Mouse (Mus musculus): Measurements from ENCODE around the gene Zcchc4. TPM values are rescaled to one million over a fixed set of nuclear protein-coding genes. Genes with fewer than 3 reads are reported as not detected.

The Zcchc4 gene
- polyA plus RNA-seq, 1 experiment from 2014 or later = 17.4 TPM

DNA sequence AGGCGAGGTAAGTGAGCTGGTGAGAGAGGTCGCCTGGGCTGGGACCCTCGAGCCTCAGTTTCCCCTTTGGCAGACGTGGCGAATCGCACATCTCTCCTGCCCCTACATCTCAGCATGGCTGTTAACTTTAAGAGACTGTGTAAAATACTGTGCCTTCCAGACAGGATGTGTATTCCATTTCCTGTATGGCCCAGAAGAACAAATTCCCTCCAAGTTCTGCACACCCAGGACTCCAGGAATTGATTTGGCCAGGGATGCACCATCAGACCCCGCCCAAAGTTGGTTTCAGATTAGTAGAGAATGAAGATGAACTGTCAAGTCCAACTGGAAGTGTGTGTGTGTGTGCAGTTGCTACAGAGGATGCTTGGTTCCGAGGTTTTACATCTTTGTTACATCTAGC is 59.2 kb downstream of the Zcchc4 start:
- DNase-seq (ENCODE audit: low spot score) (no peak), ATAC-seq (ENCODE audit: low FRiP score) (no peak)
- H3K4me2 ChIP-seq (replicated peaks; ENCODE audit: low read depth, low read length) = peak overlapping the region; percentile 57
- peak overlapping the region; percentile 64 for H3K27ac ChIP-seq (ENCODE audit: low read depth, low read length)
- peak overlapping the region; percentile 75 for H3K9ac ChIP-seq (ENCODE audit: low read depth, low read length)
- 11% methylated on average over 8 of the region's 8 CpGs for WGBS
- no peaks in the 10 kb centered on the region for H3K9me3 ChIP-seq (ENCODE audit: control insufficient read depth, low read length)
- peak overlapping the region; percentile 54 for H3K4me3 ChIP-seq (ENCODE audit: low read depth, low read length)
- H3K27me3 ChIP-seq (ENCODE audit: control insufficient read depth, insufficient read depth, low read length) = no peaks in the 10 kb centered on the region
- H3K36me3 ChIP-seq (ENCODE audit: control insufficient read depth, insufficient read depth, low read length) = peaks cover 6% of the 10 kb centered on the region; the same call in 1 of the 2 replicates
- H3K4me1 ChIP-seq (replicated peaks; ENCODE audit: control insufficient read depth, insufficient read depth, low read length) = no peaks in the 10 kb centered on the region

DNA sequence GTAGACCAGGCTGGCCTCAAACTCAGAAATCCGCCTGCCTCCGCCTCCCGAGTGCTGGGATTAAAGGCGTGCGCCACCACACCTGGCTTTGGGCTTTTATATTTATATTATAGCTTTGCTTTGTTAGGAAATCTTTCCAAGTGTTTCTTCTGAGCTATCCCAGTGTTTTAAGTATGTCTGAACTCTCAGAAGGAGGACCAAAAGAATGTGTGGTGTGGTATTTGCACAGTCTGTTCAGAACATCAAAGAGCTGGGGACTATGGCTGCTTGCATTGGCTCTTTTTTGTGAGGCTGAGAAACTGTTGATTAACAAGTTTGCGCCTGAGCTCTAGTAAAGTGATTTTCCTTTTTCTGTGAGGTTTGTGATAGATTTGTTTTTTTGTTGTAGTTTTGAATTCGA is 69.1 kb downstream of the Zcchc4 start:
- Histone ChIP-seq H3K27me3 (ENCODE audit: control insufficient read depth, insufficient read depth, low read length) (no peaks in the 10 kb centered on the region), H3K36me3 (ENCODE audit: control insufficient read depth, insufficient read depth, low read length) (peaks cover 4% of the 10 kb centered on the region; the same call in 1 of the 2 replicates), H3K4me2 (replicated peaks; ENCODE audit: low read depth, low read length) (no peak overlapping the region), H3K4me3 (ENCODE audit: low read depth, low read length) (no peak overlapping the region), H3K9me3 (ENCODE audit: control insufficient read depth, low read length) (no peaks in the 10 kb centered on the region), H3K4me1 (replicated peaks; ENCODE audit: control insufficient read depth, insufficient read depth, low read length) (no peaks in the 10 kb centered on the region), H3K27ac (ENCODE audit: low read depth, low read length) (no peak overlapping the region), H3K9ac (ENCODE audit: low read depth, low read length) (no peak overlapping the region)
- ATAC-seq (ENCODE audit: low FRiP score) (no peak), DNase-seq (ENCODE audit: low spot score) (no peak)
- WGBS = 94% methylated on average over 7 of the region's 7 CpGs

DNA sequence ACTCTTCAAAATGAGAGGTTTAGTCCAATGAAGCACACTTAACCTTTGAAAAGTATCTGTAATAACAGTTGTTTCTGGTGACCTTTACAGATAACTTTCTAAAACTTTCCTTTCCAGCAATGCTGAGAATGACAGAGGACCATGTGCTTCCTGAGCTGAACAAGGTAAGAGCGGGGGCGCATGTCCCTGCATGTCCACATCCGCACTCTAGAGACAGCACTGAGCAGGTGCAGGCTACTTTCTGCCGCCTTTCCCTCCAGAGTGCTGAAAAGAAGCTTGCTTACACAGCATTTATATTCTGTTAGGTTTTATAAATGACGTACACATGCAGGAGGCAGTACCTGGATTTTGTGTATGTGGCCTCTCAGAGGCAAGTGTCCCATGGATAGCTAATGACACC is 80.5 kb downstream of the Zcchc4 start:
- Histone ChIP-seq H3K4me1 (replicated peaks; ENCODE audit: control insufficient read depth, insufficient read depth, low read length) (no peaks in the 10 kb centered on the region), H3K27me3 (ENCODE audit: control insufficient read depth, insufficient read depth, low read length) (no peaks in the 10 kb centered on the region), H3K36me3 (ENCODE audit: control insufficient read depth, insufficient read depth, low read length) (peaks cover 11% of the 10 kb centered on the region; the same call in 1 of the 2 replicates), H3K4me2 (replicated peaks; ENCODE audit: low read depth, low read length) (no peak overlapping the region), H3K27ac (ENCODE audit: low read depth, low read length) (no peak overlapping the region), H3K9ac (ENCODE audit: low read depth, low read length) (no peak overlapping the region), H3K9me3 (ENCODE audit: control insufficient read depth, low read length) (no peaks in the 10 kb centered on the region), H3K4me3 (ENCODE audit: low read depth, low read length) (no peak overlapping the region)
- DNase-seq (ENCODE audit: low spot score) (no peak), ATAC-seq (ENCODE audit: low FRiP score) (no peak)
- 89% methylated on average over 5 of the region's 5 CpGs for WGBS

DNA sequence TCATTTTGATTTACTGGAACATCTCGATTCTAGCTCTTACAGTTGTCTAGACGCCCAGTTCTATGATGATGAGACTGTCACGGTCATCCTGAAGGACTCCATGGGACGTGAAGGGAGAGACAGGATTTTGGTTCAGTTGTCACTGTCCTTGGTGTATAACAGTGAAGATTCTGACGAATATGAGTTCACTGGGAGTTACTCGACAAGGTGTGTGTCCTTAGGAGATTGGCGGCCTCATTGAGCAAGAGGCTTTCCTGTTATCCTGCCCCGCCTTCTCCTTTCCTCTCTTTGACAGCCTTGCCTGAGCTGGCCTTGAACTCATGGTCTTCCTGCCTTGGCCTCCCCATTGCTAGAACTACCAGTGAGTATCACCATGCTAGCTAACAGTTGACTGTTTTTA is 89.2 kb downstream of the Zcchc4 start:
- DNase-seq (ENCODE audit: low spot score) (no peak), ATAC-seq (ENCODE audit: low FRiP score) (no peak)
- no peaks in the 10 kb centered on the region for H3K27me3 ChIP-seq (ENCODE audit: control insufficient read depth, insufficient read depth, low read length)
- no peaks in the 10 kb centered on the region for H3K9me3 ChIP-seq (ENCODE audit: control insufficient read depth, low read length)
- no peak overlapping the region for H3K9ac ChIP-seq (ENCODE audit: low read depth, low read length)
- WGBS = 89% methylated on average over 8 of the region's 8 CpGs
- no peaks in the 10 kb centered on the region for H3K4me1 ChIP-seq (replicated peaks; ENCODE audit: control insufficient read depth, insufficient read depth, low read length)
- H3K36me3 ChIP-seq (ENCODE audit: control insufficient read depth, insufficient read depth, low read length) = peaks cover 19% of the 10 kb centered on the region; the same call in 1 of the 2 replicates
- no peak overlapping the region for H3K27ac ChIP-seq (ENCODE audit: low read depth, low read length)
- H3K4me2 ChIP-seq (replicated peaks; ENCODE audit: low read depth, low read length) = no peak overlapping the region
- H3K4me3 ChIP-seq (ENCODE audit: low read depth, low read length) = no peak overlapping the region

DNA sequence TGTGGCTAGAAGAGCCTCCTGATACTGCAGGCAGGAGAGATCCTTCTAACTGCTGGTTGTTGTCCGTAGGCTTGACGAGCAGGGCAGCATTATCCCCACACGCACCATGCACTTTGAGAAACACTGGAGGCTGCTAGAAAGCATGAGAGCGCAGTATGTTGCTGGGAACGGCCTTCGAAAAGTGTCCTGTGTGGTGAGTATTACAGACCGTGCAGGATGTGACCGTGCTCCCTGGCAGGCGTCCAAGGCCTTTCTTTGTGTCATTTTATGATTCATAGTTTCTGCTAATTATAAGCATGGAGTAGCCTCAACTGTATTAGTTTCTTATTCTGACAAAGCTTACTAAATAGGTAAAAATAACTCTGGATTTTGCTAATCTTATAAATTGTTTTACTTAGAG is 90.6 kb downstream of the Zcchc4 start:
- Histone ChIP-seq H3K27ac (ENCODE audit: low read depth, low read length) (no peak overlapping the region), H3K4me2 (replicated peaks; ENCODE audit: low read depth, low read length) (no peak overlapping the region), H3K4me1 (replicated peaks; ENCODE audit: control insufficient read depth, insufficient read depth, low read length) (no peaks in the 10 kb centered on the region), H3K9me3 (ENCODE audit: control insufficient read depth, low read length) (no peaks in the 10 kb centered on the region), H3K4me3 (ENCODE audit: low read depth, low read length) (no peak overlapping the region), H3K9ac (ENCODE audit: low read depth, low read length) (no peak overlapping the region), H3K36me3 (ENCODE audit: control insufficient read depth, insufficient read depth, low read length) (peaks cover 14% of the 10 kb centered on the region; the same call in 1 of the 2 replicates), H3K27me3 (ENCODE audit: control insufficient read depth, insufficient read depth, low read length) (no peaks in the 10 kb centered on the region)
- DNase-seq (ENCODE audit: low spot score) (no peak), ATAC-seq (ENCODE audit: low FRiP score) (no peak)
- WGBS = 93% methylated on average over 9 of the region's 9 CpGs

DNA sequence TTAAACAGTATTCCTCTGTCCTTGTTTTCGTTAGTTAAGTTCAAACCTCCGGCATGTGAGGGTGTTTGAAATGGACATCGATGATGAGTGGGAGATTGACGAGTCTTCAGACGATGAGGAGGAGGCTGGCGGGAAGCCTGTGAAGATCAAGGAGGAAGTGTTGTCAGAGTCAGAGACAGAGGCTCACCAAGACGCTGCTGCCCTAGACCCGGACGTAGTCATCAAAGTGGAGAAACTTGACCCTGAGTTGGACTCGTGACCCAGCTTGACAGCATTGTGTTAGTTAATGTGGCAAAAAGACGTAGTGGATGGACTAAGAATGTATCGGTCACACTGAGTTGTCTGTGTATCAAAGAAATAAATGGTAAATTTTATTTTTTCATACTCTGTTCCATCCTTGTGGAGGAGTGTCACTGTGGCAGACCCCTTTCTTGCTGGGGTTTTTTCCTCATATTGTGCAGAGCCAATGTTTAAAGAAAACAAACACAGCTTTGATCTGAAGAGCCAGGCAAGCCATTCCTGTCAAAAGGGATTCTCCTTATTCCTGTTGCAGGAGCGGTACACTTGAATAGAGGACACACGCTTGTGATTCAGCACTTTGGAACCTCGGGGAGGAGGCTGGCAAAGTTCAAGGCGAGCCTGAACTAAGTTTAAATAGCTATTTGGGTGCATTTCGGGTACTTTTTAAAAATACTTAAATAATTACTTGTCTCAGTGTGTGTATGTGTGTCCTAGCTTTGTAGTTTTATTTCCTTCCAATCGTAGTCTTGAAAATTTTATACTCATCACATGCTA is 91.3 kb downstream of the Zcchc4 start:
- WGBS = 85% methylated on average over 18 of the region's 18 CpGs
- no peaks in the 10 kb centered on the region for H3K27me3 ChIP-seq (ENCODE audit: control insufficient read depth, insufficient read depth, low read length)
- no peak overlapping the region for H3K4me2 ChIP-seq (replicated peaks; ENCODE audit: low read depth, low read length)
- ATAC-seq (ENCODE audit: low FRiP score) (no peak), DNase-seq (ENCODE audit: low spot score) (no peak)
- peaks cover 14% of the 10 kb centered on the region; the same call in 1 of the 2 replicates for H3K36me3 ChIP-seq (ENCODE audit: control insufficient read depth, insufficient read depth, low read length)
- no peaks in the 10 kb centered on the region for H3K9me3 ChIP-seq (ENCODE audit: control insufficient read depth, low read length)
- no peak overlapping the region for H3K4me3 ChIP-seq (ENCODE audit: low read depth, low read length)
- no peak overlapping the region for H3K27ac ChIP-seq (ENCODE audit: low read depth, low read length)
- H3K4me1 ChIP-seq (replicated peaks; ENCODE audit: control insufficient read depth, insufficient read depth, low read length) = no peaks in the 10 kb centered on the region
- no peak overlapping the region for H3K9ac ChIP-seq (ENCODE audit: low read depth, low read length)

DNA sequence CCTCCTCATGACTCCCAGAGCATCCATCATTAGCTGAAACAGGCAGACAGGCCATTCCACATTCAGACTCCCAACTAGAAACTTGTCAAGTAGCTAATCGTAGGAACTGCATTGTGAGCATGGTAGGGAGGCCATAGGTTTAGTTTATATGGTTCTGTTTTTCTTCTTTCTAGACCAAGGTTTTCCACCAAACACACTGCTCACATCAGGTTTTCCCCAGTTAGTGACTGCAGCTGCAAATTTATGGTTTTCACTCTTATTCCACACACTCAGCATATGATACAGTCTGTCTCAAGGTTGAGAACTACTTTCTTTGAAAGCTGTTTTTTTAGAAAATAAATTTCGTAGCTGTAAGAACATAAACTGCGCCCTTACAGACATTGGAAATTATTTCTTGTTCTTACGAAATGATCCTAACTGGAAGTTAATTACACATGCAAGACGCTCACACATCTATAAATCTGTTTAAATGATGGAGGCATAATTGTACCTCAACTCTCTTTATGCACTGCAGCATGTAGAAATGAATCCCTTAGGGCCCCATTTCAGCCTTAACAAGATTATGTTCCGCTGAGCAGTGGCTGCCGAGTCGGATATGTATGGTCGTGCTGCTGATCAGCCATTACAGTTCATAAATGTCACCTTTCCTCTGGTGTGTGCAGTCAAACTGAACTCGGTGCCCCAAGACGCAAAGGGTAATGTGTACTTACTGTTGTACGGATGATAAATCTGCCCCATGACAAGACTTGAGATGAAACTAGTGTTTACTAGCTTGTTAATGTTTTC is 93.9 kb downstream of the Zcchc4 start:
- ATAC-seq (ENCODE audit: low FRiP score) (0 out of 2 replicates have a peak, but pooled peaks have one; percentile 40), DNase-seq (ENCODE audit: low spot score) (no peak)
- Histone ChIP-seq H3K27me3 (ENCODE audit: control insufficient read depth, insufficient read depth, low read length) (no peaks in the 10 kb centered on the region), H3K9ac (ENCODE audit: low read depth, low read length) (no peak overlapping the region), H3K4me3 (ENCODE audit: low read depth, low read length) (no peak overlapping the region), H3K4me1 (replicated peaks; ENCODE audit: control insufficient read depth, insufficient read depth, low read length) (no peaks in the 10 kb centered on the region), H3K9me3 (ENCODE audit: control insufficient read depth, low read length) (no peaks in the 10 kb centered on the region), H3K4me2 (replicated peaks; ENCODE audit: low read depth, low read length) (no peak overlapping the region), H3K27ac (ENCODE audit: low read depth, low read length) (no peak overlapping the region), H3K36me3 (ENCODE audit: control insufficient read depth, insufficient read depth, low read length) (peaks cover 9% of the 10 kb centered on the region; the same call in 1 of the 2 replicates)
- 86% methylated on average over 12 of the region's 12 CpGs for WGBS

DNA sequence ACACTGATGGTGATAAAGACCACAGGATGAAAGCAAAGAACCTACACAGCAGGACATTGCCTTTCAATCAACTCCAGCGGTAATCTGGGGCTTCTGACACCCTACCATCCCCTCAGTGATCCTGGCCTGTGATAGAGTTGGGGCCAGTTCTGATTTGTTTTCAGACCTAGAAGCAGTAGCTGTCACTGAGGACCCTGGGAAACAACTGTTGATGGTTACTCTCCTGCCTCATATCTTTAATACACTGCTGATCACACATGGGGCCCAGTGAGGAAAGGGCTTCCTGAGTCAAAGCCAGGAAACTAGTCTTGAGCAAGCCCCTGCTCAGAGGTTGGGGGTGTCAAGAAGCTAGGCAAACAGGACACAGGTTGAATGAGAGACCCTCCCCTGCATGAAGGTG is 96.3 kb downstream of the Zcchc4 start:
- H3K27me3 ChIP-seq (ENCODE audit: control insufficient read depth, insufficient read depth, low read length) = no peaks in the 10 kb centered on the region
- 10% methylated on average over 1 of the region's 1 CpGs for WGBS
- DNase-seq (ENCODE audit: low spot score) (no peak), ATAC-seq (ENCODE audit: low FRiP score) (no peak)
- no peaks in the 10 kb centered on the region for H3K4me1 ChIP-seq (replicated peaks; ENCODE audit: control insufficient read depth, insufficient read depth, low read length)
- H3K4me3 ChIP-seq (ENCODE audit: low read depth, low read length) = no peak overlapping the region
- no peak overlapping the region for H3K27ac ChIP-seq (ENCODE audit: low read depth, low read length)
- peaks cover 6% of the 10 kb centered on the region; the same call in 1 of the 2 replicates for H3K36me3 ChIP-seq (ENCODE audit: control insufficient read depth, insufficient read depth, low read length)
- H3K9ac ChIP-seq (ENCODE audit: low read depth, low read length) = no peak overlapping the region
- H3K4me2 ChIP-seq (replicated peaks; ENCODE audit: low read depth, low read length) = no peak overlapping the region
- no peaks in the 10 kb centered on the region for H3K9me3 ChIP-seq (ENCODE audit: control insufficient read depth, low read length)
